Mouse (Mus musculus) liver (tissue): ENCODE data around the gene 2610528A11Rik.

ENCODE experiments used
- DNase-seq: peaks from one replicate; pipeline ENCODE4 v3.0.0-alpha.2; 2020; ENCODE audit warnings: mixed read lengths

Gene 2610528A11Rik

DNA sequence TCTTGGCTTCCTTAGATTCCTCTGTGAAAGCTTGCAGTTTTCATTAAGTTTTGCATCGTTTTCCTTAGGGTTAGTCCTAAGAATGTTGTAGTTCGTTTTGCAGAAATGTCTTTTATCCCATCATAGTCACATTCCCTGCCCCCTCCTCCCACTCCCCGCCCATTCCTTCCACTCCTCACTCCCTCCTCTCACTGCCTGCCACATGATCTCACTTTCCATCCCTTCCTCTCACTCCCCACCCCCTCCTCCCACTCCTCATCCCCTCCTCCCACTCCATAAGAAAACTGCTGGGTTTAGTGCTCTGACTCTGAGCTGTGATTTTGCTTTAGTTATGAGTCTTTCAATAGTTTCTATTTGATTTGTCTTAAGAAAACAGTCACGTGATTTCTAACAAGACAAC is 30.1 kb downstream of the 2610528A11Rik start:
- no peak for DNase-seq

DNA sequence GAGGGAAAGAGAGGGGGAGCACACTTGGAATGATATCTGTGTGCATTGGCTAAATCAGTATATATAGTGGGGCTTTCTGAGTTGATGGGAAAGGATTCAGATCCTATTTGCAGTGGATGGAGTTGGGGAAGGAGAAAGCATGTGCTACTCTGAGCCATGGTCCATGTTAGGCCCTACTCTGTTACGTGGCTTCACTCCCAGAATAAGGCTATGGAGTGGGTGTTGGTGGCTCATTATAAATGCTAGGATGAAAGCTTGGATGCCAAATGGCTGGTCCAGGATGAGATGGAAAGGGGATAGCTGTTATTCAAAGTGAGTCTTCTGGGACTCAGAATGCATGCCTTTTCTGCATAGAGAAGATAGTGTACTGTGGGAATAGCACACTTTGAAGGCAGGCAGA is 33.1 kb downstream of the 2610528A11Rik start:
- DNase-seq, result no peak

DNA sequence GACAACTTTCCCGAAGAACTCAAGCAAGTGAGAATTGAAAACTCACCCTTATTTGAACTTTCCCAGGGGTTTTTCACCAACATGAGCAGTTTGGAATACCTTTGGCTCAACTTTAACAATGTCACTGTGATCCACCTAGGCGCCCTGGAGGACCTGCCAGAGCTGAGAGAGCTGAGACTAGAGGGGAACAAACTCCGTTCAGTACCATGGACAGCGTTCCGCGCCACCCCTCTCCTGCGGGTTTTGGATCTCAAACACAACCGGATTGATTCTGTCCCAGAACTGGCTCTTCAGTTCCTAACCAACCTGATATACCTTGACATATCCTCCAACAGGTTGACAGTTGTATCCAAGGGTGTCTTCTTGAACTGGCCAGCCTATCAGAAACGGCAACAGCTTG is 45.3 kb downstream of the 2610528A11Rik start:
- peak; percentile 52 for DNase-seq

DNA sequence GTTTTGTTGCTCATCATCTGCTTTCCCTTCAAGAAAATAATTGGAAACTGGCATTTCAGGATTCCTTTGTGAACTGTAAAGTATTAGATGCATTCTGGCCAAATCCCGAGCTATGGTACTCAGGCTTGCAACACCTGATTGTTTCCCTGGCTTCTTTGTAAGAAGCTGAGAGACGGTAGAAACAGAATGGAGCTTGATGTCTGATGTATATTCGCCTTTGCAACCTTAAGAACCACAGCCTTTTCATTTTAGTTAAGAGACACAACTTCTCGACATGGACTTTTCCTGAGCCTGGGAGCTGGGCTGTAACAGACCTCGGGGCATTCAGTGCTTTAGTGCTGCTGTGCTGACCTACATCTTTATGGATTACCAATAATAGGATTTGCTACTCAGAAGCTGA is 46.2 kb downstream of the 2610528A11Rik start, which contains the start of gene Lrit2:
Gene Lrit2 (plus strand): TSS at position 301 of the 400 bp plus-strand sequence.
- no peak for DNase-seq

DNA sequence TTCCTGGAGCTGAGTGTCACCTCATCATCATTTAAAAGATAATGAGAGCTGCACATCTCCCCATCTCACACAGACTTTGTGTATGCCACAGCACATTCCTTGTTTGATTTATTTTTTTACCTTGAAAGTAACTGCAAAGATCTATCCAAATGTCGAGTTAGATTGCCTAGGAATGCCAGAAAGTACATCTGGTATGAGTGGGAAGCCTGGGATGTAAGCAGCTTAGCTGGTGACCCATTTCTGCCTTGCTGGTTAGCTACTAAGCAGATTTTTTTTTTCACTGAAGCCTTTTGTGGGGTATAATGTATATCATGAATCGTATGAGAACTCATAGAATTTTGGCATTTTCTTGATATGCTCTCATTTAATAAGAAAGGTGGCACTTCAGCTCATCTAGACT is 47.2 kb downstream of the 2610528A11Rik start:
- DNase-seq, result no peak

DNA sequence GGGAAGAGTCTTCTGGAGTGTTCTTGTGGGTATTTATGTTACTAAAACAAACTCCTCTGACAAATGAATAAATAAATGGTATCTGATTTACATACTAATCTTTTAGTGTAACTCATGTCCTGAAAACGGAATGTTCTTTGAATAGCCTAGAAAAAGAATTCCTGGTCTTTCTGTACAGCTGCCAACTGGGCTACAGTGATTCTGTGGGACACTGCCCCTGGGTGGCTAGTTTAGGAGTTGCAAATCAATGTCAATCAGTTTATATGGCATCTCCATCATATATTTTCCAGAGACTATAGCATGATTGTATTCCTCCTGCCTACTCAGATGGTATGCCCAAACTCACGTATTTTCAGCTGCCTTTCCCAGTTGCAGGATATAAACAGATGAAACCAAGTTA is 49.0 kb downstream of the 2610528A11Rik start:
- DNase-seq, result no peak
